Mouse (Mus musculus) intestine, embryonic 16.5 days (tissue): ENCODE measurements around the gene Krt28. TPM values are rescaled to one million over a fixed set of nuclear protein-coding genes. Genes with fewer than 3 reads are reported as not detected.

Source experiments
- ATAC-seq: fragments of 200-750 bp; cut with Nextera tagmentation; 2 replicates; pipeline ENCODE4 v1.8.0; 2017; ENCODE audit warnings: moderate TSS enrichment, moderate library complexity
- H3K27ac ChIP-seq: fragments of 300-500 bp; sonication (generic); 2 replicates; pipeline ENCODE4 v1.5.1; 2014; ENCODE audit warnings: mild to moderate bottlenecking, low read length
- H3K27me3 ChIP-seq: fragments of 300-500 bp; sonication (generic); replicated peaks from 2 replicates; pipeline ENCODE4 v1.6.1; 2014; ENCODE audit warnings: low read length, control low read depth, mixed read lengths; ENCODE audit not compliant: control insufficient read depth, insufficient read depth
- H3K36me3 ChIP-seq: fragments of 300-500 bp; sonication (generic); 2 replicates; pipeline ENCODE4 v1.6.1; 2014; ENCODE audit warnings: low read length, control low read depth; ENCODE audit not compliant: control insufficient read depth, insufficient read depth
- H3K4me1 ChIP-seq: fragments of 300-500 bp; sonication (generic); 2 replicates; pipeline ENCODE4 v1.6.1; 2014; ENCODE audit warnings: low read length, control low read depth, mixed read lengths; ENCODE audit not compliant: control insufficient read depth, insufficient read depth
- H3K4me2 ChIP-seq: fragments of 300-500 bp; sonication (generic); 2 replicates; pipeline ENCODE4 v1.6.1; 2014; ENCODE audit warnings: low read depth, low read length, control low read depth
- H3K4me3 ChIP-seq: fragments of 300-500 bp; sonication (generic); 2 replicates; pipeline ENCODE4 v1.5.1; 2014; ENCODE audit warnings: mild to moderate bottlenecking, low read length
- H3K9ac ChIP-seq: fragments of 300-500 bp; sonication (generic); 2 replicates; pipeline ENCODE4 v1.6.1; 2014; ENCODE audit warnings: low read depth, low read length
- H3K9me3 ChIP-seq: fragments of 300-500 bp; sonication (generic); 2 replicates; pipeline ENCODE4 v1.6.1; 2016; ENCODE audit warnings: low read length, control low read depth; ENCODE audit not compliant: control insufficient read depth
- WGBS: fragments of 180-500 bp; shearing (Covaris S2); extraction: QIAGEN DNeasy Blood & Tissue Kit; methylation state at CpG from one replicate; pipeline ENCODE4 v1.1.7; 2014; 5-methylcytosine and 5-hydroxymethylcytosine counted together
- polyA plus RNA-seq: library from polyadenylated mRNA; unstranded; fragments of >200 nt; fragmentation: Nextera tagmentation; extraction: Ambion mirVana; gene quantifications from 2 replicates; pipeline ENCODE4 v1.2.1, GENCODE M21; 2015

Krt28 gene
- polyA plus RNA-seq, 1 experiment from 2014 or later, result 0.07 TPM

- no peaks in the 10 kb centered on the region for H3K36me3 ChIP-seq
- H3K4me2 ChIP-seq, result no peak within 1 kb of the TSS
- H3K9ac ChIP-seq, result no peak within 1 kb of the TSS
- no peaks in the 10 kb centered on the region for H3K9me3 ChIP-seq
- H3K27ac ChIP-seq, result no peak within 1 kb of the TSS
- WGBS, result 91% methylated on average over 11 of the region's 11 CpGs
- no peaks in the 10 kb centered on the region for H3K27me3 ChIP-seq
- H3K4me1 ChIP-seq, result no peaks in the 10 kb centered on the region
- no peak within 1 kb of the TSS for H3K4me3 ChIP-seq
- no peak for ATAC-seq
Observed at GRCm38 (mm10) chr11:99337866-99338265, 36.8 kb downstream of the Krt28 start, which contains the start of gene Krt26. Gene Krt26 (minus strand): TSS chr11:99337966.

- Histone ChIP-seq H3K9me3 (no peaks in the 10 kb centered on the region), H3K4me2 (no peak overlapping the region), H3K9ac (no peak overlapping the region), H3K4me3 (no peak overlapping the region), H3K27ac (no peak overlapping the region), H3K27me3 (no peaks in the 10 kb centered on the region), H3K4me1 (no peaks in the 10 kb centered on the region), H3K36me3 (no peaks in the 10 kb centered on the region)
- no peak for ATAC-seq
- WGBS, result 48% methylated on average over 13 of the region's 13 CpGs
Observed at GRCm38 (mm10) chr11:99333426-99333825, 41.3 kb downstream of the Krt28 start.

GRCm38 (mm10) chr11:99329655-99330054 is 45.0 kb downstream of the Krt28 start:
- ATAC-seq, result no peak
- no peaks in the 10 kb centered on the region for H3K4me1 ChIP-seq
- H3K4me3 ChIP-seq, result no peak overlapping the region
- H3K27me3 ChIP-seq, result no peaks in the 10 kb centered on the region
- no peak overlapping the region for H3K27ac ChIP-seq
- WGBS, result 53% methylated on average over 2 of the region's 2 CpGs
- H3K9me3 ChIP-seq, result no peaks in the 10 kb centered on the region
- H3K4me2 ChIP-seq, result no peak overlapping the region
- no peak overlapping the region for H3K9ac ChIP-seq
- H3K36me3 ChIP-seq, result no peaks in the 10 kb centered on the region

- no peak within 1 kb of the TSS for H3K4me2 ChIP-seq
- no peaks in the 10 kb centered on the region for H3K4me1 ChIP-seq
- no peaks in the 10 kb centered on the region for H3K9me3 ChIP-seq
- 90% methylated on average over 11 of the region's 11 CpGs for WGBS
- no peak within 1 kb of the TSS for H3K4me3 ChIP-seq
- H3K27ac ChIP-seq, result no peak within 1 kb of the TSS
- no peak for ATAC-seq
- H3K27me3 ChIP-seq, result no peaks in the 10 kb centered on the region
- H3K9ac ChIP-seq, result no peak within 1 kb of the TSS
- no peaks in the 10 kb centered on the region for H3K36me3 ChIP-seq
Observed at GRCm38 (mm10) chr11:99322851-99323250, 51.9 kb downstream of the Krt28 start, which contains the start of gene Krt25. Gene Krt25 (minus strand): TSS chr11:99322951.

GRCm38 (mm10) chr11:99321094-99321493 is 53.6 kb downstream of the Krt28 start:
- Histone ChIP-seq H3K4me2 (no peak overlapping the region), H3K4me3 (no peak overlapping the region), H3K4me1 (no peaks in the 10 kb centered on the region), H3K36me3 (no peaks in the 10 kb centered on the region), H3K9ac (no peak overlapping the region), H3K9me3 (no peaks in the 10 kb centered on the region), H3K27ac (no peak overlapping the region), H3K27me3 (no peaks in the 10 kb centered on the region)
- WGBS, result 89% methylated on average over 14 of the region's 14 CpGs
- no peak for ATAC-seq

GRCm38 (mm10) chr11:99319127-99319526 is 55.6 kb downstream of the Krt28 start:
- H3K4me2 ChIP-seq, result peak overlapping the region; percentile 26; the same call in 1 of the 2 replicates

GRCm38 (mm10) chr11:99316543-99316942 is 58.2 kb downstream of the Krt28 start:
- WGBS, result 41% methylated on average over 8 of the region's 8 CpGs
- no peaks in the 10 kb centered on the region for H3K9me3 ChIP-seq
- no peaks in the 10 kb centered on the region for H3K27me3 ChIP-seq
- H3K4me3 ChIP-seq, result no peak overlapping the region
- H3K27ac ChIP-seq, result no peak overlapping the region
- H3K9ac ChIP-seq, result no peak overlapping the region
- ATAC-seq, result no peak
- H3K4me1 ChIP-seq, result no peaks in the 10 kb centered on the region
- no peak overlapping the region for H3K4me2 ChIP-seq
- no peaks in the 10 kb centered on the region for H3K36me3 ChIP-seq

More at GRCm38 (mm10) chr11:99319127-99319526, 55.6 kb downstream of the Krt28 start:
- Histone ChIP-seq H3K27me3 (no peaks in the 10 kb centered on the region), H3K27ac (no peak overlapping the region), H3K36me3 (no peaks in the 10 kb centered on the region), H3K9me3 (no peaks in the 10 kb centered on the region), H3K9ac (no peak overlapping the region), H3K4me3 (no peak overlapping the region), H3K4me1 (no peaks in the 10 kb centered on the region)
- ATAC-seq, result no peak
- WGBS, result 34% methylated on average over 9 of the region's 9 CpGs

Other genes with a start within 250 kb of the Krt28 start
- 0.36 and 0.64 TPM in 2 replicates for gene Ccr7, start 219.8 kb downstream of the Krt28 start, polyA plus RNA-seq
- 142 and 159 TPM in 2 replicates for gene Smarce1, start 143.9 kb downstream of the Krt28 start, polyA plus RNA-seq
- gene Krt222, start 130.8 kb downstream of the Krt28 start, polyA plus RNA-seq, result 0.22 and 0.54 TPM in 2 replicates
- gene Krt24, start 89.6 kb downstream of the Krt28 start, polyA plus RNA-seq, result not detected in 2 replicates
- gene Krt25, start 52.0 kb downstream of the Krt28 start, polyA plus RNA-seq, result 0.06 and 0.17 TPM in 2 replicates
- gene Krt26, start 36.9 kb downstream of the Krt28 start, polyA plus RNA-seq, result not detected in 2 replicates
- not detected in 2 replicates for gene Krt27, start 23.8 kb downstream of the Krt28 start, polyA plus RNA-seq
- 15.5 and 16.4 TPM in 2 replicates for gene Krt10, start 14.5 kb upstream of the Krt28 start, polyA plus RNA-seq
- gene Krt12, start 47.4 kb upstream of the Krt28 start, polyA plus RNA-seq, result not detected in 2 replicates
- 101 and 110 TPM in 2 replicates for gene Krt20, start 63.2 kb upstream of the Krt28 start, polyA plus RNA-seq
- 18.4 and 19.6 TPM in 2 replicates for gene Krt23, start 118.2 kb upstream of the Krt28 start, polyA plus RNA-seq
- gene Krt39, start 146.4 kb upstream of the Krt28 start, polyA plus RNA-seq, result not detected in 2 replicates
- not detected in 2 replicates for gene Krt40, start 168.3 kb upstream of the Krt28 start, polyA plus RNA-seq
- gene Krtap3-3, start 176.0 kb upstream of the Krt28 start, polyA plus RNA-seq, result not detected in 2 replicates
- not detected in 2 replicates for gene Krtap3-2, start 181.9 kb upstream of the Krt28 start, polyA plus RNA-seq
- not detected in 2 replicates for gene Gm11939, start 184.6 kb upstream of the Krt28 start, polyA plus RNA-seq
- not detected in 2 replicates for gene Krtap3-1, start 191.7 kb upstream of the Krt28 start, polyA plus RNA-seq
- not detected in 2 replicates for gene Krtap1-5, start 206.1 kb upstream of the Krt28 start, polyA plus RNA-seq
- gene Krtap1-4, start 208.8 kb upstream of the Krt28 start, polyA plus RNA-seq, result not detected in 2 replicates
- not detected in 2 replicates for gene Krtap1-3, start 216.4 kb upstream of the Krt28 start, polyA plus RNA-seq
- not detected in 2 replicates for gene Krtap9-3, start 223.2 kb upstream of the Krt28 start, polyA plus RNA-seq
- gene Gm11938, start 228.4 kb upstream of the Krt28 start, polyA plus RNA-seq, result not detected in 2 replicates
- not detected in 2 replicates for gene Gm11937, start 235.3 kb upstream of the Krt28 start, polyA plus RNA-seq
- not detected in 2 replicates for gene Krtap2-4, start 239.9 kb upstream of the Krt28 start, polyA plus RNA-seq
- gene Gm11562, start 245.5 kb upstream of the Krt28 start, polyA plus RNA-seq, result not detected in 2 replicates